In the genomic region with DNA sequence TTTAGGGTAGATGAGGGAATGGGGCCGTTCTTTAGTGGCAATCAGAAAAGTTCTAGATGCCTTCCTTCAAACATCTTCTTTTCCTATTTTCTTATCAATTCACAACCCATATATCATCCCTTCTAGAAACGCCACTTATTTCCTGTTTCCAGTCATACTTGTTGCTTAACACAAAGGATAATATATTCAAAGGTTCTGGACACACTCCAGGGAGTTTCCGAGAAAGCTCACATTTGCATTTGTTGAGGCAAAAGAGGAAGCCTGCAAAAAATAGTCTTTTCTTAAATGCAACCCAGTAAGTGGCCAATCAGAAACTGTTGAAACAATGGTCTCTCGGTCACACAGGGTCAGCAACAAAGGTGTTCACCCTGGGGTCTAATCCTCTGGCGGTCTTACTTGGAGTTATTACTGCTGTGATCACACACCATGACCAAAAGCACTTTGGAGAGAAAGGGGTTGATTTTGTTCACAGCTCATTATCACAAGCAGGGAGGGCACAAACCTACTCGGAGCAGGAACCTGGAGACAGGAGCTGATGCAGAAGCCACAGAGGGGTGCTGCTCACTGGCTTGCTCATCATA, we compare ENCODE assay signal across 15 mouse cellular contexts.
DNase-seq lines count a peak whose midpoint lies in the region; ATAC-seq and TF ChIP-seq lines count a peak whose summit lies in the region.
"Had no signal": no experiment of that assay in that cellular context is flagged by ENCODE, and none has a peak within 500 bp of the region (broad histone marks: within the 10 kb centered on the region; RNA-seq: fewer than 3 reads in every experiment).

No protein-coding gene starts in this region.

- no peaks in the 10 kb centered on the region for H3K36me3 ChIP-seq in forebrain, postnatal 0 days (ENCODE audit: insufficient read depth)
- H3K36me3 ChIP-seq in forebrain, embryonic 11.5 days (ENCODE audit: control insufficient read depth, insufficient read depth, low read length) = no peaks in the 10 kb centered on the region
- H3K36me3 ChIP-seq in CH12.LX (replicated peaks in 1 of 2; ENCODE audit: control insufficient read depth in 1 of 2, insufficient read depth in 1 of 2, low read length in 1 of 2) = no peaks in the 10 kb centered on the region
- H3K36me3 ChIP-seq in kidney, embryonic 15.5 days = no peaks in the 10 kb centered on the region
- H3K36me3 ChIP-seq: liver, embryonic 15.5 days; midbrain, embryonic 12.5 days had no signal

- no peak overlapping the region for H3K4me2 ChIP-seq in forebrain, postnatal 0 days (ENCODE audit: low read depth)
- no peak overlapping the region for H3K4me2 ChIP-seq in forebrain, embryonic 11.5 days (ENCODE audit: low read depth, low read length, severe bottlenecking)
- no peak overlapping the region; the same call in 1 of the 2 replicates for H3K4me2 ChIP-seq in CH12.LX (ENCODE audit: insufficient read depth, low read depth, poor library complexity, severe bottlenecking)
- H3K4me2 ChIP-seq in kidney, embryonic 15.5 days = no peak overlapping the region
- H3K4me2 ChIP-seq: liver, embryonic 15.5 days; midbrain, embryonic 12.5 days had no signal

- no peaks in the 10 kb centered on the region for H3K4me1 ChIP-seq in forebrain, postnatal 0 days (ENCODE audit: insufficient read depth)
- no peaks in the 10 kb centered on the region for H3K4me1 ChIP-seq in forebrain, embryonic 11.5 days (replicated peaks; ENCODE audit: control insufficient read depth, insufficient read depth, low read length)
- H3K4me1 ChIP-seq in CH12.LX (ENCODE audit: control insufficient read depth in 1 of 2, insufficient read depth in 2 of 2) = peaks cover 14 to 47% of the 10 kb centered on the region in 2 experiments
- 0 out of 2 replicates have a peak, but pooled peaks cover 4% of the 10 kb centered on the region for H3K4me1 ChIP-seq in kidney, embryonic 15.5 days
- H3K4me1 ChIP-seq: liver, embryonic 15.5 days; midbrain, embryonic 12.5 days had no signal

- TF ChIP-seq EP300 in CH12.LX (IDR thresholded peaks at IDR 0.05; ENCODE audit: low read length) = peak; percentile 91

- ATAC-seq in forebrain, postnatal 0 days = peak; percentile 16; the same call in 1 of the 2 replicates
- ATAC-seq in forebrain, embryonic 11.5 days (replicated peaks; ENCODE audit: low FRiP score) = no peak
- 0 out of 2 replicates have a peak, but pooled peaks have one; percentile 40 for ATAC-seq in kidney, embryonic 15.5 days (replicated peaks; ENCODE audit: low FRiP score)
- ATAC-seq: intestine, embryonic 16.5 days had no signal

- TF ChIP-seq CTCF in forebrain, postnatal 0 days (IDR thresholded peaks at IDR 0.05; ENCODE audit: low read depth) = no peak
- TF ChIP-seq CTCF in CH12.LX (conservative IDR thresholded peaks at IDR 0.05 in 1 of 2, IDR thresholded peaks at IDR 0.05 in 1 of 2; ENCODE audit: low read depth in 2 of 2, low read length in 2 of 2) = no peak

- H3K27ac ChIP-seq in forebrain, postnatal 0 days (ENCODE audit: low read depth, low read length) = no peak overlapping the region
- H3K27ac ChIP-seq in forebrain, embryonic 11.5 days (ENCODE audit: low read depth, low read length) = no peak overlapping the region
- peak overlapping the region; percentile 78 for H3K27ac ChIP-seq in CH12.LX (ENCODE audit: insufficient read depth, low read depth)
- no peak overlapping the region for H3K27ac ChIP-seq in kidney, embryonic 15.5 days
- H3K27ac ChIP-seq: liver, embryonic 15.5 days; midbrain, embryonic 12.5 days had no signal

- H3K4me3 ChIP-seq in forebrain, postnatal 0 days (ENCODE audit: low read depth, low read length) = no peak overlapping the region
- H3K4me3 ChIP-seq in forebrain, embryonic 11.5 days (ENCODE audit: low read depth, low read length) = no peak overlapping the region
- H3K4me3 ChIP-seq in CH12.LX (replicated peaks in 1 of 3; ENCODE audit: low read depth in 2 of 3, low read length in 2 of 3, poor library complexity in 1 of 3) = no peak overlapping the region
- H3K4me3 ChIP-seq in kidney, embryonic 15.5 days (replicated peaks) = no peak overlapping the region
- H3K4me3 ChIP-seq: liver, embryonic 15.5 days; midbrain, embryonic 12.5 days had no signal

- H3K9ac ChIP-seq in forebrain, postnatal 0 days = no peak overlapping the region
- no peak overlapping the region for H3K9ac ChIP-seq in forebrain, embryonic 11.5 days (ENCODE audit: low read length)
- H3K9ac ChIP-seq in CH12.LX (ENCODE audit: insufficient read depth, low read depth) = no peak overlapping the region
- no peak overlapping the region for H3K9ac ChIP-seq in kidney, embryonic 15.5 days
- H3K9ac ChIP-seq: liver, embryonic 15.5 days; midbrain, embryonic 12.5 days had no signal

- no peaks in the 10 kb centered on the region for H3K79me2 ChIP-seq in CH12.LX (replicated peaks; ENCODE audit: control insufficient read depth, extremely low read depth, insufficient read depth, poor library complexity, severe bottlenecking)

- TF ChIP-seq RAD21 in CH12.LX (IDR thresholded peaks at IDR 0.05; ENCODE audit: low read depth, low read length) = no peak

- DNase-seq in forebrain, postnatal 0 days = peak; percentile 53
- no peak for DNase-seq in forebrain, embryonic 11.5 days (ENCODE audit: low spot score)
- DNase-seq in left cerebral cortex, adult 9 months (ENCODE audit: low spot score in 2 of 2) = peak; percentile 2 to 35
- DNase-seq in left cerebral cortex, adult 8-10 months (ENCODE audit: low spot score in 2 of 2) = no peak
- DNase-seq in CH12.LX (ENCODE audit: extremely low read depth) = peak; percentile 90
- DNase-seq in neural tube, embryonic 10.5 days (ENCODE audit: extremely low spot score, low spot score) = no peak
- DNase-seq in thymus, postnatal 14 days = no peak
- DNase-seq: adrenal gland, adult 8-10 months; B cell, adult 2 months; cerebellum, adult 2 months; thymus, adult 18-20 months had no signal

- H3K27me3 ChIP-seq in forebrain, postnatal 0 days (ENCODE audit: insufficient read depth, low read length) = no peaks in the 10 kb centered on the region
- no peaks in the 10 kb centered on the region for H3K27me3 ChIP-seq in forebrain, embryonic 11.5 days (ENCODE audit: control insufficient read depth, insufficient read depth, low read length)
- no peaks in the 10 kb centered on the region for H3K27me3 ChIP-seq in CH12.LX (replicated peaks)
- H3K27me3 ChIP-seq in kidney, embryonic 15.5 days = no peaks in the 10 kb centered on the region
- H3K27me3 ChIP-seq: liver, embryonic 15.5 days; midbrain, embryonic 12.5 days had no signal

- 15% methylated on average over 6 of the region's 6 CpGs for WGBS in forebrain, postnatal 0 days
- 34% methylated on average over 6 of the region's 6 CpGs for WGBS in forebrain, embryonic 11.5 days
- 44% methylated on average over 6 of the region's 6 CpGs for WGBS in kidney, embryonic 15.5 days

- dilution Hi-C loops in CH12.LX (cut with MboI; ENCODE audit: extremely low pct_ligation_motif_present, extremely low pct_unique_long_range_greater_than_20kb, low sequenced_read_pairs) = no loop called here

- TF ChIP-seq POLR2A in CH12.LX (IDR thresholded peaks at IDR 0.05; ENCODE audit: low read depth, low read length) = 0 out of 2 replicates have a peak, but pooled peaks have one; percentile 3

- H3K9me3 ChIP-seq in forebrain, postnatal 0 days (ENCODE audit: low read length) = no peaks in the 10 kb centered on the region
- H3K9me3 ChIP-seq in forebrain, embryonic 11.5 days (ENCODE audit: control insufficient read depth, low read length) = no peaks in the 10 kb centered on the region
- H3K9me3 ChIP-seq in CH12.LX (replicated peaks; ENCODE audit: low read length) = peaks cover 6% of the 10 kb centered on the region
- no peaks in the 10 kb centered on the region for H3K9me3 ChIP-seq in kidney, embryonic 15.5 days (replicated peaks)
- H3K9me3 ChIP-seq: liver, embryonic 15.5 days; midbrain, embryonic 12.5 days had no signal

- in situ Hi-C loops in CH12.LX (cut with MboI; ENCODE audit: low pct_ligation_motif_present, low pct_unique_long_range_greater_than_20kb, low sequenced_read_pairs) = no loop called here

TF ChIP-seq in CH12.LX, 34 proteins besides CTCF, POLR2A, EP300 and RAD21 (continues in another document):
- TF ChIP-seq ZKSCAN1 (IDR thresholded peaks at IDR 0.05; ENCODE audit: borderline replicate concordance, low read depth, low read length) = no peak; the same call in 1 of the 2 replicates
- TF ChIP-seq MAFK (IDR thresholded peaks at IDR 0.05; ENCODE audit: insufficient replicate concordance, low read length) = peak; percentile 34; the same call in 1 of the 2 replicates
- TF ChIP-seq CHD2 (IDR thresholded peaks at IDR 0.05; ENCODE audit: low read length) = no peak; the same call in 1 of the 2 replicates
- TF ChIP-seq TCF12 (IDR thresholded peaks at IDR 0.05; ENCODE audit: low read depth, low read length) = no peak
- no peak for TF ChIP-seq USF2 (conservative IDR thresholded peaks at IDR 0.05; ENCODE audit: low read depth, low read length)
- peak; percentile 55; the same call in 1 of the 2 replicates for TF ChIP-seq SIN3A (IDR thresholded peaks at IDR 0.05; ENCODE audit: low read length)
- TF ChIP-seq USF1 (IDR thresholded peaks at IDR 0.05; ENCODE audit: low read depth, low read length) = no peak
- peak; percentile 79 for TF ChIP-seq ZNF384 (IDR thresholded peaks at IDR 0.05; ENCODE audit: low read depth, low read length)
- no peak for TF ChIP-seq MAZ (IDR thresholded peaks at IDR 0.05; ENCODE audit: low read depth, low read length)
- TF ChIP-seq MAX (IDR thresholded peaks at IDR 0.05; ENCODE audit: low read length) = no peak
- TF ChIP-seq SMC3 (IDR thresholded peaks at IDR 0.05; ENCODE audit: low read depth, low read length) = no peak
- no peak for TF ChIP-seq UBTF (IDR thresholded peaks at IDR 0.05; ENCODE audit: low read depth, low read length)
- no peak for TF ChIP-seq TBP (conservative IDR thresholded peaks at IDR 0.05; ENCODE audit: low read depth, low read length)
- TF ChIP-seq ZC3H11A (IDR thresholded peaks at IDR 0.05; ENCODE audit: low read depth, low read length) = no peak
- no peak for TF ChIP-seq E2F4 (IDR thresholded peaks at IDR 0.05; ENCODE audit: insufficient replicate concordance, low read depth, low read length)
- TF ChIP-seq JUND (conservative IDR thresholded peaks at IDR 0.05; ENCODE audit: low read depth, low read length) = peak; percentile 50; the same call in 1 of the 2 replicates
- TF ChIP-seq PAX5 (IDR thresholded peaks at IDR 0.05; ENCODE audit: low read length) = no peak
- TF ChIP-seq NELFE (IDR thresholded peaks at IDR 0.05; ENCODE audit: low read depth, low read length) = no peak
- TF ChIP-seq IRF4 (IDR thresholded peaks at IDR 0.05; ENCODE audit: low read depth, low read length) = peak; percentile 83
- TF ChIP-seq ELF1 (IDR thresholded peaks at IDR 0.05; ENCODE audit: low read depth, low read length) = peak; percentile 67
- TF ChIP-seq JUN (IDR thresholded peaks at IDR 0.05; ENCODE audit: insufficient read depth, low read depth, low read length) = peak; percentile 59; the same call in 1 of the 2 replicates
- no peak for TF ChIP-seq GABPA (IDR thresholded peaks at IDR 0.05; ENCODE audit: insufficient replicate concordance, low read depth, low read length)
- no peak for TF ChIP-seq CHD1 (IDR thresholded peaks at IDR 0.05; ENCODE audit: low read depth, low read length)

Comparison
In these comparisons a context has a peak if more than half of its experiments do, and no peak if none do; other contexts are left out.
1. DNase-seq: peak in forebrain, postnatal 0 days (single experiment), left cerebral cortex, adult 9 months (2 of 2) and CH12.LX (single experiment); none in forebrain, embryonic 11.5 days (single experiment), left cerebral cortex, adult 8-10 months (0 of 2), neural tube, embryonic 10.5 days (single experiment) and thymus, postnatal 14 days (single experiment).